Mouse (Mus musculus): ENCODE results near the gene Bdkrb2.

Gene Bdkrb2

GRCm38 (mm10) chr12:105597135-105597534, 34.1 kb downstream of the Bdkrb2 start:
- no peak for DNase-seq

- no peak for DNase-seq
These were observed 35.5 kb downstream of the Bdkrb2 start for GRCm38 (mm10) chr12:105598503-105598902.

GRCm38 (mm10) chr12:105599098-105599497, 36.1 kb downstream of the Bdkrb2 start:
- DNase-seq: no peak

DNA sequence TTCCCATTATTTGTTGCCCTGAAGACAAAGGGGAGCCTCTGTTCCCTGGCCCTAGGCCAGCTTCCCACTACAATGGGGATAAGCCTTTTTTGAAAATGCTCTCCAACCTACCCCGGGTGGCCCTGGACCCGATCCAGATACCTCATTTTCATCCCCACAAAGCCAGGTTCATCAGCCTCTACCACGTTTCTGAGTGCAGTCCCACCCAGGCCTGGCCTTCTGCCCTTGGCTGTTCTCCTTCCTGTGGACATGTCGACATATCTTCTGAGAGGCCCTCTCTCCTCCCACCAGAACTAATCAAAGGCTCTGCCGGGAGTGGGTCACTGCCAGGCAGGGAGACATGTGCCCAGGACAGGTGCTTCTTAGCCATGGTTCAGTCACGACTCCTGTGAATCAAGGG, 38.6 kb downstream of the Bdkrb2 start:
- no peak for DNase-seq

GRCm38 (mm10) chr12:105602581-105603210, 39.7 kb downstream of the Bdkrb2 start, which contains the start of gene Bdkrb1:
Gene Bdkrb1, plus strand, starts transcription at chr12:105603085.
- DNase-seq: no peak

- DNase-seq: no peak
These were observed 40.9 kb downstream of the Bdkrb2 start for GRCm38 (mm10) chr12:105603904-105604303.

DNA sequence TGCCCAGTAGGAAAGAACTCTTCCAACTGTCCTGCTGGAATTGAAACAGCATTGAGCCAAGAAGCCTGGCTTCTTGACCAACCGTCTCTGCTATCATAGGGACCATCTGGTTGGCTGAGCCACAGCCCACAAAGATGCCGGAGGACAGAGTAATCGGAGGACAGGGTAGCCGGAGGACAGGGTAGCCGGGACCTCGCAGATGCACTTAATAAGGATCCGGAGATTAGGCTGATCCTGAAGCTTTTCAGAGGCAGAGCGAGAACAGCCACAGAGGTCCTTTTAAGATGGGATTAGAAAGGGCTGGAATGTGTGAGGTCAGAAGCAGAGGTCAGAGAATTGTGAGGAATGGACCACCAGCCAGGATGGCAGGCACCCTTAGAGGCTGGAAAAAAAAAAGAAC, 42.2 kb downstream of the Bdkrb2 start:
- DNase-seq: no peak

DNA sequence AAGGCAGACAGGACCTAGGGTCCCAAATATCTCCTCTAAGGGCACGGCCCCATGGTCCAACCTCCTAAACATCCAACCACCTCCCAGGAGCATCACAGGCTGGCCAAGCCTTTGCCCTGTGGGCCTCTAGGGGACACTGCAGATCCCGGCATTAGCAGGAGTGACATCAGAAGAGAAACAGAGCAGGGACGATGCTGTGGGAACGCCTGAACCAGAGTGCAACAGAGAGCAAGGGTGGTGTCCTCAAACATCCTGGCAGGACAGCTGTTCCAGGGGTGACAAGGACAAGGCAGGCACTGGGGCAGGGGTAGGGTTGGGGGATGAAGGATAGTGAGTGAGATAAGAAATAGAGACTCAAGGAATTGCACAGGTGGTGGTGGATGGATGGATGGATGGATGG, 43.9 kb downstream of the Bdkrb2 start:
- DNase-seq: no peak

GRCm38 (mm10) chr12:105611045-105611444, 48.0 kb downstream of the Bdkrb2 start:
- DNase-seq: no peak

DNA sequence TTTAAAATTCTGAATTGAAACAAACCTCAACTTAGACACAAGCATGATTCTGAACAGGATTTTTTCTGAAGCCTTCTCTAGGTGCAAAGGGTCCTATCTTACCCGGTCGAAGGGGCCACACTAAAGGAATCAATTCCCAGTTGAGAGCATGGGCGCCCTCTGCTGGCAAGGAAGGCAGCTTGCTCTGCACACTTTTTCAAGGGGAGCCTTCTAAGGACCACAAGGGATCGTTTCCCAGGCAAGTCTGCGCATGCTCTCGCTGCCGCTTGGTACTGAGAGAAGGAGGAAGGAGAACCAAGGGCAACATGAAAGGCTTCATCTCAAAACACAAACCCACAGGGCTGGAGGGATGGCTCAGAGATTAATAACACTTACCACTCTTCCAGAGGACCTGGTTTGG, 48.7 kb downstream of the Bdkrb2 start:
- DNase-seq: no peak

DNA sequence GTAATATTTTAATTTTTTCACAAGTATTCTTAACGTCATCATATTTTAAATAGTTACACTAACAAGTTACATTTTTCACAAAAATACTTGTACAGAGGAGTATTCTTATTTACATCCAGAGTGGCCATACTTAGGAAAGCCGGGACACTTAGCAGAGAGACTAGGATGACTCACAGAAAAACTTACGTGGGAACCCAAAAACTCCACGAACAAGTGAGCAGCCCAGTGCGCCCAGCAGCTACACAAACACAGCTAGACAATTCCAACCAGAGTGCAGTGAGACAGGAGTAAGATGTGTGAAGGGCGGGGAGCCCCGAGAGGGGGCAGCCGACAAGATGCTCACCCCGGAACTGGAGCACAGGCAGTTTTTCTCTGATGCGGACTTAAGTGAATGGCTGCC, 50.5 kb downstream of the Bdkrb2 start:
- no peak for DNase-seq

DNA sequence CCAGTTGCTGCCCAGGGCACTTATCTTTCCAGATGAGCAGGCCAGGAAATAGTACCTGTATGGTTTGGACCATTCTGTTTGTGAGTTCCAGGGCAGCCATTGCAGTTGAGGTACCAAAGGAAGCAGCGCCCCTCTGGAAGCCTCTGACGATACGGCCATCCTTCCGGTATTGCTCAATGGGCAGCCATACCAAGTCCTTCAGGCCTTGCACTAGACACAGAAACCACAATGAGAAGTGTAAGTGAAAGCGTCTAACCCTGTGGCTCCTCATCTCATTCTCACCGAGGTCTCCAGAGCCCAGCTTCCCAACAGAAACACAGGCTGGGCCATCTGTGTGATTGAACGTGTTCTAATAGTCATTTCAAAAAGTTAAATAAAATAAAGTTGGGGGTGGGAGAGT, 59.0 kb downstream of the Bdkrb2 start:
- DNase-seq: no peak

GRCm38 (mm10) chr12:105622981-105623539, 60.0 kb downstream of the Bdkrb2 start:
- no peak for DNase-seq

DNA sequence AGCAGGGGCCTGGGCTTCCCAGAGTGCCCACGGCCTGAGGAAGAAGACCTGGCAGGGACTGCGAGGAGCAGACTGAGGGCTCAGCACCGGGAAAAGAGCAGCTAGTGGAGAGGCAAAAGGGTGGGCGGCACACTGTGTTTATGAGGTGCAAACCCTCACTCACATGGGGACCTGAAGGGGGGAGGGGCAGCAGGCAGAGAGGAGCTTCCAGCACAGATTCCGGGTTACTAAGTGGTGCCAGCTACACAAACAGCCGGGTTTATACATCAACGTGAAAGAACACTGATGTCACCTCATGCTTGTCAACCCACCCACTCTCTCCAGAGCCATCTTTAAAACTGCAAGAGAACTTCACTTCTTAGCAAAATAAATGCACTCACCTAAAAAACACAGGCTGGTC, 62.8 kb downstream of the Bdkrb2 start:
- no peak for DNase-seq

- no peak for DNase-seq
These were observed 71.5 kb downstream of the Bdkrb2 start for GRCm38 (mm10) chr12:105634374-105635067.

- no peak for DNase-seq
These were observed 73.5 kb downstream of the Bdkrb2 start for GRCm38 (mm10) chr12:105636551-105636950.

- no peak for DNase-seq
These were observed 74.5 kb downstream of the Bdkrb2 start for GRCm38 (mm10) chr12:105637554-105637953.

DNA sequence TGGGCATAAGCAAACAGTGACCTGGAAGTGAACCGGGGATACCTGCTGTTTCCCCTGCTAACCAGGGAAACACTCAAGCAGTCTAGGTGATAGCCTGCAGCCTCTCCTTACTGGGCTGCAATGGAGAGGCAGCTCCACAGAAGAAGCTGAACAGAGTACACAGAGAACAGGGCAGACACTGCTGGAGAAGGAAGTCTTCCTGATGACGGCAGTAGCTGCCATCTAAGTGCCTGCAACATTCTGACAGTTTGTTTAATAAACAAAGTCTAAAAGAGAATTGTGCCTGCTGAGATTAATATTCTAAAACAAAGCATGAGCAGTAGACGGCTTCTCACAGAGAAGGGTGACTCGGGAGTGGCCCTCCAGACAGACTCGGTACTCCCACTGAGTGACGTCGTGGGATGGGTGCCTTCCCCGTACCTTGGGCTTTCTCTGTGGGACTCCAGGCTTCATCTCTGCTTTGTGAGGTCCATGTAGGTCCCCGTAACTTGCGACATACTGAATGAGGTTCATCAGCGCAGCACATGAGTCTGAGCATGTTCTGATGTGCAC, 79.8 kb downstream of the Bdkrb2 start:
- DNase-seq: no peak
